Comparison of ENCODE assay signal across 15 mouse cellular contexts in the genomic region with DNA sequence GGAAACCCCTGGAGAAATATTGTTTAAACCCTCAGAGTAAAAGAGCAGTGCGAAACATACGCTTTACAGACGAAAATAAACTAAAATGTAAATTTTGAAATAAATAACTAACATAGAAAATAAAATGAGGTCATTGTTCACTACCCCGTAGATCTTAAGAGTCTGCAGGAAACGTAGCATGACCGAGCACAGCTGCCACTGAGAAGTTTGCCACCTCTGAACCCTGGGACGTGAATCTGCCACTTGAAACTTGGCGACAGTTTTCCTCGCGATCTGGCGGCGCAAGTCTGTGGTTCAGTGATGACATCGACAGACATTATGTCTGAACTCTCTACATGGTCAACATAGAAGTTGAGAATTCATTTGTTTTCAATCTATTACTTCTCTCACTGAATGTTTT.
"Had no signal": no experiment of that assay in that cellular context is flagged by ENCODE, and none has a peak within 500 bp of the region (broad histone marks: within the 10 kb centered on the region; RNA-seq: fewer than 3 reads in every experiment).

No protein-coding gene starts in this region.

- ATAC-seq: lung, postnatal 0 days; midbrain, embryonic 16.5 days had no signal

- H3K27ac ChIP-seq: left cerebral cortex, adult 2 months; limb, embryonic 10.5 days; liver, embryonic 15.5 days; midbrain, embryonic 12.5 days; neural tube, embryonic 13.5 days had no signal

- H3K36me3 ChIP-seq: liver, embryonic 15.5 days had no signal

- H3K27me3 ChIP-seq: liver, embryonic 15.5 days; midbrain, embryonic 12.5 days; neural tube, embryonic 13.5 days had no signal

- H3K4me1 ChIP-seq: liver, embryonic 15.5 days; neural tube, embryonic 13.5 days had no signal

- H3K4me2 ChIP-seq: liver, embryonic 11.5 days; liver, embryonic 15.5 days; midbrain, embryonic 12.5 days; neural tube, embryonic 13.5 days had no signal

- H3K4me3 ChIP-seq: left cerebral cortex, adult 2 months; limb, embryonic 10.5 days; liver, embryonic 15.5 days; midbrain, embryonic 12.5 days; neural tube, embryonic 13.5 days had no signal

- H3K9ac ChIP-seq: liver, embryonic 15.5 days; midbrain, embryonic 12.5 days; neural tube, embryonic 13.5 days had no signal

- H3K9me3 ChIP-seq: limb, embryonic 10.5 days; liver, embryonic 15.5 days; midbrain, embryonic 12.5 days; neural tube, embryonic 13.5 days had no signal

- DNase-seq: lung, adult 2 months; lung, postnatal 36 days; retina, postnatal 1 day; right cerebral cortex, postnatal 4 days; spleen, adult 18-20 months; thymus, adult 18-20 months; thymus, postnatal 14 days had no signal
